ENCODE assay signal across 8 mouse cellular contexts in genomic region chr3:135402201-135402658, GRCm38 (mm10). TPM values are rescaled to one million over a fixed set of nuclear protein-coding genes. Genes with fewer than 3 reads are reported as not detected.
DNase-seq lines count a peak whose midpoint lies in the region; ATAC-seq and TF ChIP-seq lines count a peak whose summit lies in the region.

No protein-coding gene starts in this region.

- peaks cover 10% of the 10 kb centered on the region for H3K4me1 ChIP-seq in forebrain, embryonic 10.5 days
- H3K4me1 ChIP-seq in heart, embryonic 15.5 days (replicated peaks): peaks cover 15% of the 10 kb centered on the region
- peaks cover 0 to 2% of the 10 kb centered on the region in 2 experiments; a peak in 1 of 4 replicates for H3K4me1 ChIP-seq in liver, embryonic 14.5 days (replicated peaks; ENCODE audit: control insufficient read depth in 2 of 2, insufficient read depth in 2 of 2, low read length in 1 of 2)
- H3K4me1 ChIP-seq in neural tube, embryonic 11.5 days (ENCODE audit: control insufficient read depth, insufficient read depth, low read length): no peaks in the 10 kb centered on the region
- H3K4me1 ChIP-seq in stomach, embryonic 16.5 days (ENCODE audit: control insufficient read depth, insufficient read depth, low read length): no peaks in the 10 kb centered on the region

- no peak overlapping the region for H3K4me3 ChIP-seq in forebrain, embryonic 10.5 days
- H3K4me3 ChIP-seq in heart, embryonic 15.5 days: 0 out of 2 replicates have a peak overlapping the region, but pooled peaks have one; percentile 16
- no peak overlapping the region for H3K4me3 ChIP-seq in liver, embryonic 14.5 days (ENCODE audit: insufficient read depth in 1 of 2, low read depth in 2 of 2, low read length in 2 of 2)
- H3K4me3 ChIP-seq in neural tube, embryonic 11.5 days (ENCODE audit: low read depth, low read length): no peak overlapping the region
- H3K4me3 ChIP-seq in stomach, embryonic 16.5 days (replicated peaks; ENCODE audit: low read length): no peak overlapping the region

- 18% methylated on average over 10 of the region's 10 CpGs for WGBS in forebrain, embryonic 10.5 days
- WGBS in heart, embryonic 15.5 days: 3% methylated on average over 10 of the region's 10 CpGs
- 3% methylated on average over 10 of the region's 10 CpGs for WGBS in liver, embryonic 14.5 days (ENCODE audit: insufficient replicate concordance)
- 18% methylated on average over 10 of the region's 10 CpGs for WGBS in neural tube, embryonic 11.5 days
- 6% methylated on average over 10 of the region's 10 CpGs for WGBS in stomach, embryonic 16.5 days

- no peaks in the 10 kb centered on the region for H3K27me3 ChIP-seq in forebrain, embryonic 10.5 days (ENCODE audit: poor library complexity, severe bottlenecking)
- H3K27me3 ChIP-seq in heart, embryonic 15.5 days: no peaks in the 10 kb centered on the region
- H3K27me3 ChIP-seq in liver, embryonic 14.5 days (ENCODE audit: control insufficient read depth, insufficient read depth, low read length): no peaks in the 10 kb centered on the region
- no peaks in the 10 kb centered on the region for H3K27me3 ChIP-seq in neural tube, embryonic 11.5 days (ENCODE audit: control insufficient read depth, insufficient read depth, low read length)
- no peaks in the 10 kb centered on the region for H3K27me3 ChIP-seq in stomach, embryonic 16.5 days (ENCODE audit: control insufficient read depth, insufficient read depth, low read length)

- ATAC-seq in heart, embryonic 15.5 days (replicated peaks; ENCODE audit: insufficient number of reproducible peaks, insufficient read depth, low FRiP score, low read depth): peak; percentile 79
- peak; percentile 69 for ATAC-seq in liver, embryonic 14.5 days (ENCODE audit: insufficient read depth)
- ATAC-seq in neural tube, embryonic 11.5 days (ENCODE audit: insufficient read depth, low FRiP score, low TSS enrichment): peak; percentile 80
- ATAC-seq in stomach, embryonic 16.5 days (ENCODE audit: insufficient read depth, low FRiP score): peak; percentile 78

- peak; percentile 92 for DNase-seq in CD4-positive helper T cell, adult 2 months (ENCODE audit: low read depth, low spot score)
- DNase-seq in brain, embryonic 14.5 days (ENCODE audit: low read depth): peak; percentile 91
- peak; percentile 82 for DNase-seq in forebrain, embryonic 10.5 days (ENCODE audit: extremely low spot score, low spot score)
- DNase-seq in kidney, postnatal 14 days: peak; percentile 89
- DNase-seq in liver, embryonic 14.5 days (ENCODE audit: low read depth in 3 of 3, low spot score in 3 of 3): peak; percentile 59 to 67 (median 63)
- peak; percentile 87 for DNase-seq in neural tube, embryonic 11.5 days (ENCODE audit: low spot score)

- peak; percentile 82 for TF ChIP-seq CTCF in brain, embryonic 14.5 days (IDR thresholded peaks at IDR 0.05; ENCODE audit: borderline replicate concordance, extremely low read depth, insufficient read depth, insufficient read length)
- peak; percentile 97 for TF ChIP-seq CTCF in liver, embryonic 14.5 days (IDR thresholded peaks at IDR 0.05; ENCODE audit: low read depth)

- peak overlapping the region; percentile 49 for H3K4me2 ChIP-seq in heart, embryonic 15.5 days
- H3K4me2 ChIP-seq in liver, embryonic 14.5 days (ENCODE audit: low read depth): no peak overlapping the region
- no peak overlapping the region for H3K4me2 ChIP-seq in neural tube, embryonic 11.5 days (ENCODE audit: low read depth)
- H3K4me2 ChIP-seq in stomach, embryonic 16.5 days (ENCODE audit: low read depth, low read length): no peak overlapping the region

- no peak overlapping the region for H3K9ac ChIP-seq in heart, embryonic 15.5 days
- H3K9ac ChIP-seq in liver, embryonic 14.5 days (replicated peaks): no peak overlapping the region
- H3K9ac ChIP-seq in neural tube, embryonic 11.5 days (ENCODE audit: low read length): no peak overlapping the region
- no peak overlapping the region for H3K9ac ChIP-seq in stomach, embryonic 16.5 days (ENCODE audit: low read length)

- no peaks in the 10 kb centered on the region for H3K9me3 ChIP-seq in forebrain, embryonic 10.5 days
- H3K9me3 ChIP-seq in heart, embryonic 15.5 days (replicated peaks): no peaks in the 10 kb centered on the region
- H3K9me3 ChIP-seq in liver, embryonic 14.5 days (ENCODE audit: control insufficient read depth, low read length): no peaks in the 10 kb centered on the region
- no peaks in the 10 kb centered on the region for H3K9me3 ChIP-seq in neural tube, embryonic 11.5 days (ENCODE audit: control insufficient read depth, low read length)
- H3K9me3 ChIP-seq in stomach, embryonic 16.5 days (replicated peaks; ENCODE audit: control insufficient read depth, low read length): no peaks in the 10 kb centered on the region

- no peak overlapping the region for H3K27ac ChIP-seq in forebrain, embryonic 10.5 days
- H3K27ac ChIP-seq in heart, embryonic 15.5 days: peak overlapping the region; percentile 38; the same call in 1 of the 2 replicates
- H3K27ac ChIP-seq in liver, embryonic 14.5 days: no peak overlapping the region
- H3K27ac ChIP-seq in neural tube, embryonic 11.5 days (ENCODE audit: low read depth, low read length): no peak overlapping the region
- no peak overlapping the region for H3K27ac ChIP-seq in stomach, embryonic 16.5 days (ENCODE audit: low read length)

- TF ChIP-seq EP300 in liver, embryonic 14.5 days (IDR thresholded peaks at IDR 0.05; ENCODE audit: low read depth): no peak

- H3K36me3 ChIP-seq in forebrain, embryonic 10.5 days (replicated peaks): peaks cover 21% of the 10 kb centered on the region
- peaks cover 12% of the 10 kb centered on the region; the same call in 1 of the 2 replicates for H3K36me3 ChIP-seq in heart, embryonic 15.5 days
- H3K36me3 ChIP-seq in liver, embryonic 14.5 days (replicated peaks; ENCODE audit: control insufficient read depth, insufficient read depth, low read depth): peaks cover 5% of the 10 kb centered on the region
- H3K36me3 ChIP-seq in neural tube, embryonic 11.5 days (ENCODE audit: control insufficient read depth, insufficient read depth, low read length): no peaks in the 10 kb centered on the region
- no peaks in the 10 kb centered on the region for H3K36me3 ChIP-seq in stomach, embryonic 16.5 days (ENCODE audit: control insufficient read depth, insufficient read depth, low read length)

- TF ChIP-seq POLR2A in brain, embryonic 14.5 days (IDR thresholded peaks at IDR 0.05; ENCODE audit: borderline replicate concordance, extremely low read depth, insufficient read depth, insufficient read length, poor library complexity, severe bottlenecking): no peak

RNA-seq across cellular contexts. Expression of gene Cisd2, which starts 21.5 kb away (rescaled TPM):
- polyA plus RNA-seq in brain, embryonic 14.5 days (2012; rRNA removed): 48.5 and 48.9 TPM in 2 replicates
- polyA plus RNA-seq in forebrain, embryonic 10.5 days (2016; fragmentation: Nextera tagmentation; extraction: Ambion mirVana): 87.8 and 89.8 TPM in 2 replicates
- 44.6 and 47.9 TPM in 2 replicates for polyA plus RNA-seq in heart, embryonic 15.5 days (2015; fragmentation: Nextera tagmentation; extraction: Ambion mirVana)
- polyA plus RNA-seq in liver, embryonic 14.5 days (2012; rRNA removed): 10.3 and 16.5 TPM in 2 replicates
- 22.3 and 23.8 TPM in 2 replicates for polyA plus RNA-seq in liver, embryonic 14.5 days (2014; fragmentation: Nextera tagmentation; extraction: Ambion mirVana)
- polyA plus RNA-seq in neural tube, embryonic 11.5 days (2014; fragmentation: Nextera tagmentation; extraction: Ambion mirVana): 66.5 and 72.8 TPM in 2 replicates
- 52.9 and 59.7 TPM in 2 replicates for polyA plus RNA-seq in stomach, embryonic 16.5 days (2015; fragmentation: Nextera tagmentation; extraction: Ambion mirVana)

RNA-seq across cellular contexts. Expression of gene Ube2d3, which starts 35.7 kb away (rescaled TPM):
- 299 and 350 TPM in 2 replicates for polyA plus RNA-seq in brain, embryonic 14.5 days (2012; rRNA removed)
- polyA plus RNA-seq in forebrain, embryonic 10.5 days (2016; fragmentation: Nextera tagmentation; extraction: Ambion mirVana): 565 and 588 TPM in 2 replicates
- 396 and 398 TPM in 2 replicates for polyA plus RNA-seq in heart, embryonic 15.5 days (2015; fragmentation: Nextera tagmentation; extraction: Ambion mirVana)
- 104 and 112 TPM in 2 replicates for polyA plus RNA-seq in liver, embryonic 14.5 days (2012; rRNA removed)
- polyA plus RNA-seq in liver, embryonic 14.5 days (2014; fragmentation: Nextera tagmentation; extraction: Ambion mirVana): 246 and 266 TPM in 2 replicates
- 642 and 652 TPM in 2 replicates for polyA plus RNA-seq in neural tube, embryonic 11.5 days (2014; fragmentation: Nextera tagmentation; extraction: Ambion mirVana)
- 456 and 465 TPM in 2 replicates for polyA plus RNA-seq in stomach, embryonic 16.5 days (2015; fragmentation: Nextera tagmentation; extraction: Ambion mirVana)

RNA-seq across cellular contexts. Expression of gene Slc9b1, which starts 54.4 kb away (rescaled TPM):
- not detected in 2 replicates for polyA plus RNA-seq in brain, embryonic 14.5 days (2012; rRNA removed)
- polyA plus RNA-seq in forebrain, embryonic 10.5 days (2016; fragmentation: Nextera tagmentation; extraction: Ambion mirVana): 0.34 and 0.38 TPM in 2 replicates
- not detected in 2 replicates for polyA plus RNA-seq in heart, embryonic 15.5 days (2015; fragmentation: Nextera tagmentation; extraction: Ambion mirVana)
- polyA plus RNA-seq in liver, embryonic 14.5 days (2012; rRNA removed): 0.03 TPM in 2 replicates
- not detected in 2 replicates for polyA plus RNA-seq in liver, embryonic 14.5 days (2014; fragmentation: Nextera tagmentation; extraction: Ambion mirVana)
- polyA plus RNA-seq in neural tube, embryonic 11.5 days (2014; fragmentation: Nextera tagmentation; extraction: Ambion mirVana): 0.17 TPM in 1 of 2 replicates, not detected in the other
- 0.34 TPM in 1 of 2 replicates, not detected in the other for polyA plus RNA-seq in stomach, embryonic 16.5 days (2015; fragmentation: Nextera tagmentation; extraction: Ambion mirVana)
